Comparison of ENCODE assay signal across 29 mouse cellular contexts in genomic region chr3:108778761-108779540, GRCm38 (mm10). TPM values are rescaled to one million over a fixed set of nuclear protein-coding genes. Genes with fewer than 3 reads are reported as not detected.
"Had no signal": no experiment of that assay in that cellular context is flagged by ENCODE, and none has a peak within 500 bp of the region (broad histone marks: within the 10 kb centered on the region; RNA-seq: fewer than 3 reads in every experiment).

No protein-coding gene starts in this region.

- DNase-seq: kidney, adult 2 months; kidney, postnatal 10 days; kidney, postnatal 36 days; left cerebral cortex, postnatal 4 days; lung, adult 18-20 months; lung, postnatal 10 days; lung, postnatal 36 days; retina, postnatal 1 day; right cerebral cortex, postnatal 25 days; spleen, adult 18-20 months; thymus, postnatal 14 days; thymus, postnatal 4 days had no signal

- ATAC-seq: inflammation-experienced regulatory T-cells, adult 6 months; intestine, embryonic 16.5 days; liver, embryonic 12.5 days; midbrain, embryonic 13.5 days; midbrain, embryonic 16.5 days had no signal

- H3K27ac ChIP-seq: limb, embryonic 13.5 days; liver, embryonic 12.5 days; liver, embryonic 15.5 days; lung, embryonic 15.5 days; midbrain, embryonic 10.5 days; midbrain, embryonic 13.5 days; neural tube, embryonic 13.5 days had no signal

- H3K9ac ChIP-seq: limb, embryonic 13.5 days; liver, embryonic 12.5 days; liver, embryonic 15.5 days; lung, embryonic 15.5 days; midbrain, embryonic 13.5 days; neural tube, embryonic 13.5 days had no signal

- H3K4me1 ChIP-seq: liver, embryonic 15.5 days had no signal

- H3K9me3 ChIP-seq: limb, embryonic 13.5 days; liver, embryonic 12.5 days; liver, embryonic 15.5 days; lung, embryonic 15.5 days; midbrain, embryonic 10.5 days; midbrain, embryonic 13.5 days; neural tube, embryonic 13.5 days had no signal

- H3K4me3 ChIP-seq: limb, embryonic 13.5 days; liver, embryonic 12.5 days; liver, embryonic 15.5 days; lung, embryonic 15.5 days; megakaryocyte, embryonic 14.5 days; midbrain, embryonic 10.5 days; midbrain, embryonic 13.5 days; myocyte; neural tube, embryonic 13.5 days had no signal

- H3K36me3 ChIP-seq: limb, embryonic 13.5 days; liver, embryonic 12.5 days; liver, embryonic 15.5 days; lung, embryonic 15.5 days; midbrain, embryonic 10.5 days; midbrain, embryonic 13.5 days; neural tube, embryonic 13.5 days had no signal

- H3K4me2 ChIP-seq: limb, embryonic 13.5 days; liver, embryonic 12.5 days; liver, embryonic 15.5 days; lung, embryonic 15.5 days; midbrain, embryonic 13.5 days; neural tube, embryonic 13.5 days had no signal

- H3K27me3 ChIP-seq: midbrain, embryonic 13.5 days; neural tube, embryonic 13.5 days had no signal

RNA-seq across cellular contexts. Expression of gene Aknad1, which starts 39.5 kb away (rescaled TPM):
- total RNA-seq: layer of hippocampus, adult 8-10 months; left cerebral cortex, adult 8-10 months; left cerebral cortex, postnatal 4 days; monocyte, adult 5-6 weeks; neutrophil, adult 5-6 weeks had no signal
- polyA plus RNA-seq: inflammation-experienced regulatory T-cells, adult 6 months; kidney, adult 2 months; kidney, embryonic 14.5 days; midbrain, embryonic 10.5 days; midbrain, embryonic 13.5 days; midbrain, embryonic 16.5 days; neural tube, embryonic 13.5 days had no signal
